Mouse (Mus musculus) megakaryocyte, adult 5-6 weeks (primary cell): ENCODE data around the gene Alox5. TPM values are rescaled to one million over a fixed set of nuclear protein-coding genes. Genes with fewer than 3 reads are reported as not detected.

Experiments
- ATAC-seq: 2 replicates; pipeline ENCODE4 v1.8.0; 2016; ENCODE audit warnings: mild to moderate bottlenecking, inconsistent platforms; ENCODE audit not compliant: poor library complexity, severe bottlenecking
- total RNA-seq, 2 experiments: library from RNA; stranded (forward) in 1 of 2; stranded (reverse) in 1 of 2; fragments of 153-499, 151-499 nt in 1 of 2; fragments of 221-1000, 200-1000 nt in 1 of 2; gene quantifications; 2 replicates each; pipeline versions ENCODE4 v1.2.3 to v1.2.4; 2015 to 2017

The Alox5 gene
- total RNA-seq (2015) (53.8 and 58.6 TPM in 2 replicates), total RNA-seq (2017) (55.0 and 61.5 TPM in 2 replicates)

DNA sequence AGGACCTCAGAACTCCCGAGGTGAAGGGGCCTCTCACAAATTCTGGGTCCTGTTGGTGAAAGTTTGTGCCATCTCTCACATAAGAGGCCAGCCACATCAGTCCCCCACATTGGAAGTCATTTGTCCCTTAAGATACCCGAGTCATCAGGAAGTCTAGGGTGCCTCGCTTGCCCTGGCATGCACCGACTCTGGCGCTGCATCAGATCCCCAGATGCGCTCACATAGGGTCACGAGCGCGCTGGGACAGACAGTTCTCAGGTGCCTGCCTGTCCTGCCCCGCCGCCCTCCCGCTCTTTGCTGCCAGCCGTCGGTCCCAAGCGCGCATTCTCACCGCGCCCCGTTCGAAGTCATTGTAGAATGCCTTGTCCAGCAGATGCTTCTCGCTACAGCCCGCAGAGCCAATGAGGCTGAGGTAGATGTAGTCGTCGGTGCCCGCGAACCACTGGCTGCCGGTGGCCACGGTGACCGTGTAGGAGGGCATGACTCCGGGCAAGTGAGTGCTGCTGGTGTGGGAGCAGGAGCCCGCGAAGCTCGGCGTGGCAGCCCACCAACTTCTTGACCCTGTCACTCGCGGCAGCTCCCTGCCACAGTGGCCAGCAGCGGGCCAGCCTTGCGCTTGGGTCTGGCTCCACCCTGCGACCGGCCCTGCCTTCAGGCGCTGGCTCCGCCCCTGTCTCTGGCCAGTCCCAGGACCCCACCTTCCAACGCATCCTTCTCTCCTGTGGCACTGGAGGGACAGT lies at the start of gene Alox5:
Gene Alox5, minus strand, starts transcription at position 635 of the 740 bp plus-strand sequence.
- peak; percentile 68 for ATAC-seq

GRCm38 (mm10) chr6:116506302-116507003 lies 45.5 kb upstream of the Alox5 start, which contains the start of gene Olfr212:
Gene Olfr212 (plus strand): TSS chr6:116506516.
- peak; percentile 51 for ATAC-seq

- peak; percentile 54; the same call in 1 of the 2 replicates for ATAC-seq
Measured at GRCm38 (mm10) chr6:116495960-116496359, 35.0 kb upstream of the Alox5 start.

- 0 out of 2 replicates have a peak, but pooled peaks have one; percentile 5 for ATAC-seq
Measured at GRCm38 (mm10) chr6:116493742-116494141, 32.8 kb upstream of the Alox5 start.

DNA sequence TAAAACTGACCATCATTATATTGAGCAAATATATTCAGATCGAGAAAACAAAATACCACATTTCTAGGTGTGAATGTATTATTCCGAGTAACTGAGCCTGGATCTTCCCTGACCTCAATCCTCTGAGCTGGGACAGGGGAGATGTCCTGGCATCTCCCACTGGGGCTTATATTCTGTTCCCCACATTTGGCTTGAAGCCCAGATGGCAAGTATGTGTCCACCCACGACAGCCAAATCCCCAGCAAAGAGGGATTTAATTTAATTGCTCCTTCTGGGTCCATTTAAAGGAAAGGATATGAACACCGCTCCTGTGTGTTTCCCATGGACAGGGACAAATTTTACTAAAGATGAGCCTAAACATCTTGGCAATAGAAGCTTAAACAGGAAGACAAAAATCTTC lies 27.8 kb upstream of the Alox5 start, which contains the start of gene Olfr211:
Gene Olfr211, plus strand, starts transcription at position 301 of the 400 bp plus-strand sequence.
- no peak for ATAC-seq

GRCm38 (mm10) chr6:116486833-116487232 lies 25.9 kb upstream of the Alox5 start:
- ATAC-seq, result peak; percentile 98

DNA sequence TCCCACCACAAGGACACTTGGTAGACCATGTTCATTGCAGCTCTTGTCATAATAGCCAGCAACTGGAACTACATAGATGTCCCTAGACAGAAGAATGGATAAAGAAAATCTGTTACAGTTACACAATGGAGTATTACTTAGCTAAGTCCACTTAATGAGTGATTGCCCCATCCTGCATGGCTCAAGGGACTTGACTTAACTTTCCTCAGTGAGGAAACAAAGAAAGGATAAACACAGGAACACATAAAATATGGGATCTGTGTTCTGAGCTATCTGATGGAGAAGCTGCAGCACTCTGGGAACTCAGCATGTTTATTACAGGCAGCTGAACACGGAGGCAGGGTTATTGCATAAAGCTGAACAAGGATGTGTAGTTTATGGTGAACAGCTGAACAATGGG lies 24.1 kb upstream of the Alox5 start:
- no peak for ATAC-seq

DNA sequence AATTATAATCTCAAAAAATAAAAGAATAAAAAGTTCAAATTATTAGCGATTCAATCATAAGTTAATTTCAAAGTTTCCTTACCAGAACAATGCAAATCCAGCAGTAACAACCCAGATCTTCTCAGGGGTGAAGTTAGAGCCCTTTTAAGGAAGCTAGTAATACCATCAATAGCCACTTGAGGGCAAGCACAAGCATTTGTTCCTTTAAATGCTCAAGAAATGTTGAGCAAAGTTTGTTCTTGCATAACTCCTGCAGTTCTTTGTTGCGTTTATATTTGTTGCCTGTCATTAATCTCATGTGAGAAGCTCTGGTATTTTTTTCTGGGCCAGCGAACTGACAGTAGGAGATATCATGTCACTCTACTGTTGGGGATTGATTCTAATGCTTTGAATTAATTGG lies 7.1 kb upstream of the Alox5 start:
- ATAC-seq, result peak; percentile 99

- ATAC-seq, result peak; percentile 36
Measured at GRCm38 (mm10) chr6:116459232-116459631, 1.7 kb downstream of the Alox5 start.

GRCm38 (mm10) chr6:116458728-116459127 lies 2.2 kb downstream of the Alox5 start:
- ATAC-seq, result peak; percentile 26

DNA sequence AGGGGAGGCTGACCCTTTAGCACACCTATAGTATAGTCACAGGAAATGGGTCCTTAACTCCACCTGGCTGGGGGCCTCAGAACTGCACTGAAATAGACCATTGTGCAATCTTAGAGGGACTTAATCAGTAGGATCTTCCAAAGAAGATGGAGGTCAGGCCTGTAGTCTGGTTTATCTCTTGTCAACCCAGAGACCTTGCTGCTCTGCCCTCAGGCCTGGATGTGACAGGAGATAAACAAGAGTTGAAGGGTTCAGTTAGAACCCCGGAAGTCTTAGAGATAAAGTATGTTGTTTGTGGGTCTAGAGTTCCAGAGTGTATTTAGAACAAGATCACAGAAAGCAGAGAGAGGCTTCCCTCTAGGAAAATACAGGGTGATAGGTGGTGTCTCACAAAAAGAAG lies 4.5 kb downstream of the Alox5 start:
- ATAC-seq, result no peak

- ATAC-seq, result peak; percentile 72
Measured at GRCm38 (mm10) chr6:116455781-116456180, 5.2 kb downstream of the Alox5 start.

DNA sequence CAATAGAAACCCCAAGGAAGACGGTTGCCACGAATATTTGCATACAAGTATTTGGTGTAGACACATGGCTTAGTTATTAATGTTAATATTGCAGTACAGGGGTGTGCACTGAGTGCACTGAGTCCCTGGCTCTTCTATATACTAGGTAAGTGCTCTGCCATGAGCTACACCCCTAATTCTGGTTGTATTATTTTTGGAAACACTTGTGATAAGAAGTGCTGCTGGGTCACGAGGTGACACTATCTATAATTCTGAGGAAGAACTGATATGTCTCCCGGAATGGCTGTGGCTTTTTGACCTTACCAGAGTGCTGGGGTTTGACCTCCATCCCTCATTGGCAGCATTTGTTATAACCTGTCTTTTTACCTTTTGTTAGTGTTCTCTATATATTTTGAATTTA lies 20.1 kb downstream of the Alox5 start:
- ATAC-seq, result no peak

DNA sequence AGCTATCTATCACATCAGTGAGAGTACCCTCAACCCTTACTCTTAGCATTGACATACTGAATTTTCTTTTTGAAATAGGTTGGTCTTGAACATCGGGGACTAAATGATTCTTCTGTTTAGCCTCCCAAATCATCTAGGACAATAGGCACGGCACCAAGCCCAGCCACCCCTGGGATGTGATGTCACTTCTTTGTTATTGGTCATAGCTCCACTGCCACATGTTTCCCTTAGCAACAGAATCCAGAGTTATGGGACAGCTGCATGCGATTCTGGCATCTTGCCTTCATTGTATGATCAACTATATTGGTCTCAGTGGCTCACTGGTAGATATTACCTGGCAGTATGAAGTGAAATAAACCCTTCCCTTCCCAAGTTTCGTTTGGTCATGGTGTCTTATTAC lies 20.5 kb downstream of the Alox5 start:
- no peak for ATAC-seq

- ATAC-seq, result no peak
Measured at GRCm38 (mm10) chr6:116439531-116439930, 21.4 kb downstream of the Alox5 start.

- no peak for ATAC-seq
Measured at GRCm38 (mm10) chr6:116438864-116439263, 22.1 kb downstream of the Alox5 start.

GRCm38 (mm10) chr6:116428282-116428681 lies 32.7 kb downstream of the Alox5 start:
- ATAC-seq, result peak; percentile 67

DNA sequence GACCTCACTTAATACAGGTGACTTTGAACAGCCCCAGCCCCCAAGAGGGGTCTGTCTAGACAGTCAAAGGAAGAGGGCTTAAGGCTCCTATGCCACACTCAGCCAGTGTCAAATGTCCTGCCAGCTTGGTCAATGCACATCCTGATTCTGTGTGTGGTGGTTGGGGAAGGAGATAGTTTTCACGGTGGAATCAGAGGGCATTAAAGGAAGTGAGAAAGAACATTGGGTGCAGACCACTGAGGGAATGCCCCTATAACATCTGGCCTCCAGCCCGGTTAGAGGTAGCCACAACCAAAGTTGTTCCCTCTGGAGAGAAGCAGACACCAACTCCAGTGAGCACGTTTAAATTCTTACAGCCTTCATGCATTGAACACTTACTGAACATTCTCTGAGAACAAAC lies 33.4 kb downstream of the Alox5 start:
- peak; percentile 10; the same call in 1 of the 2 replicates for ATAC-seq

- ATAC-seq, result peak; percentile 66
Measured at GRCm38 (mm10) chr6:116423664-116424063, 37.3 kb downstream of the Alox5 start.

DNA sequence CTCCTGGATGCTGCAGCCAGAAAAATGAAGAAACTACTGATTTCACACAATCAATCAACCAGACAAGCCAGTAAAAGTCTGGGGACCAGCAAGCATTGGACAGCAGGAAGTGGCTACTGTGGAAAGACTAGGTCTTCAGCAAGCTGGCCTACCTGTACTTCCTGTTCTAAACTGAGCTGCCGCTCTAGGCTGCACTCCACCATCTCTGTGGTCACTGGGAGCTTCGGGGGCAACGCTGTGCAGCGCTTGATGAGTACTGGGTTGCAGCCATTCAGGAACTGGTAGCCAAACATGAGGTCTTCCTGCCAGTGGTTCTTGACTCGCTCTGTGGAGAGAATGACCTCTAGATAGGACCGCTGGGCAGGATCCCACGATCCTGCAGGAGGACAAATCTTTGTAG lies 38.0 kb downstream of the Alox5 start:
- ATAC-seq, result peak; percentile 79

DNA sequence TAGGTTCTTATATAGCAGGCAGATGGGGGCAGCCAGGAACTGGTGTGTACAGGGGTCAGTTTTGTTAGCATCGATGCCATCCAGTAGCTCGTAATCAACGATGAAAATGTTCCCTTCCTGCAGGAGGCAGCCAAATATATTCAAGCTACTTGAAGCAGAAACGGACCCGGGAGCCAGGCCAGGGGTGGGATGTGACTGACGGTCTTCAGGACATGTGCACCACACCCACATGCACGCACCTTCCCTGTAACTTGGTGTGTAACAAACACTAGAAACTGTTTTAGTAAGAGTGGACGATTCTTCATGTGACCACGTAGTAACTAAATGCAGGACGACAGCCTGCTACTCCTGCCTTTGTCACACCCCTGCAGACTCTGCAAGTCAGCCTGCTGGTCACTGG lies 40.7 kb downstream of the Alox5 start:
- no peak for ATAC-seq

DNA sequence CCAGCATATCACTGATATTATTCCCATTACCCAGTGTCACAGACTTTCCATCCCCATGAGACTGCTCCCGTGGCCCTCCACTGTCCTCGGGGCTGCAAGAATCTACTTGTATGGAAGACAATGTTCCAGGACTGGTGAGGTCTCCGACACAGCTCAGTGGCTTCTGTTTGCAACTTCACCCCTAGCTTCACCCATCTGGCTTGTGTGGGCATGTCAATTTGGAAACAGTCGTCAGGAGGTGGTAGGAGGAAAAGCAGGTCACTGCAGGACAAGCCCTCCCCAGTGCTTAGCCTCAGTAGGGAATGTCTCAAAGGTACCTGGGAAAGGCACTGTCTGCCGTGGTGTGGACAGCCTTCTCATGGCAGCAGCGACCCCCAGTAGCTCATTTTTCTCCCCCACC lies 41.3 kb downstream of the Alox5 start:
- ATAC-seq, result no peak
